Mouse (Mus musculus): ENCODE data around the gene Foxn3. TPM values are rescaled to one million over a fixed set of nuclear protein-coding genes. Genes with fewer than 3 reads are reported as not detected.

The Foxn3 gene
- polyA plus RNA-seq, 1 experiment from 2014 or later, result 18.6 TPM

GRCm38 (mm10) chr12:99399575-99399974 lies 163.8 kb downstream of the Foxn3 start:
- Histone ChIP-seq H3K27me3 (no peaks in the 10 kb centered on the region), H3K9ac (no peak overlapping the region), H3K27ac (replicated peaks) (no peak overlapping the region), H3K4me1 (replicated peaks) (peaks cover 17% of the 10 kb centered on the region), H3K9me3 (replicated peaks) (no peaks in the 10 kb centered on the region), H3K4me2 (no peak overlapping the region), H3K4me3 (replicated peaks) (no peak overlapping the region), H3K36me3 (replicated peaks) (0 out of 2 replicates have a peak, but pooled peaks cover 4% of the 10 kb centered on the region)
- 66% methylated on average over 4 of the region's 4 CpGs for WGBS (ENCODE audit: insufficient replicate concordance)
- no peak for ATAC-seq (ENCODE audit: insufficient read depth)

- Histone ChIP-seq H3K36me3 (replicated peaks) (no peaks in the 10 kb centered on the region), H3K4me1 (replicated peaks) (peaks cover 35% of the 10 kb centered on the region), H3K4me2 (no peak overlapping the region), H3K27me3 (0 out of 2 replicates have a peak, but pooled peaks cover 6% of the 10 kb centered on the region), H3K27ac (replicated peaks) (no peak overlapping the region), H3K4me3 (replicated peaks) (no peak overlapping the region), H3K9ac (no peak overlapping the region), H3K9me3 (replicated peaks) (no peaks in the 10 kb centered on the region)
- ATAC-seq (ENCODE audit: insufficient read depth), result no peak
- 76% methylated on average over 1 of the region's 1 CpGs for WGBS (ENCODE audit: insufficient replicate concordance)
These were observed 166.9 kb downstream of the Foxn3 start for GRCm38 (mm10) chr12:99396461-99396860.

GRCm38 (mm10) chr12:99395082-99395481 lies 168.3 kb downstream of the Foxn3 start:
- no peaks in the 10 kb centered on the region for H3K36me3 ChIP-seq (replicated peaks)
- H3K4me3 ChIP-seq (replicated peaks), result no peak overlapping the region
- ATAC-seq (ENCODE audit: insufficient read depth), result no peak
- H3K27ac ChIP-seq (replicated peaks), result no peak overlapping the region; the same call in 1 of the 2 replicates
- 56% methylated on average over 3 of the region's 3 CpGs for WGBS (ENCODE audit: insufficient replicate concordance)
- H3K4me2 ChIP-seq, result no peak overlapping the region
- H3K27me3 ChIP-seq, result 0 out of 2 replicates have a peak, but pooled peaks cover 6% of the 10 kb centered on the region
- H3K9me3 ChIP-seq (replicated peaks), result no peaks in the 10 kb centered on the region
- no peak overlapping the region for H3K9ac ChIP-seq
- H3K4me1 ChIP-seq (replicated peaks), result peaks cover 45% of the 10 kb centered on the region

- peak overlapping the region; percentile 38 for H3K27ac ChIP-seq (replicated peaks)
- no peak overlapping the region for H3K4me3 ChIP-seq (replicated peaks)
- 0 out of 2 replicates have a peak, but pooled peaks cover 6% of the 10 kb centered on the region for H3K27me3 ChIP-seq
- no peaks in the 10 kb centered on the region for H3K36me3 ChIP-seq (replicated peaks)
- H3K9ac ChIP-seq, result no peak overlapping the region
- peaks cover 45% of the 10 kb centered on the region for H3K4me1 ChIP-seq (replicated peaks)
- H3K4me2 ChIP-seq, result 0 out of 2 replicates have a peak overlapping the region, but pooled peaks have one; percentile 95
- 45% methylated on average over 5 of the region's 5 CpGs for WGBS (ENCODE audit: insufficient replicate concordance)
- ATAC-seq (ENCODE audit: insufficient read depth), result no peak
- no peaks in the 10 kb centered on the region for H3K9me3 ChIP-seq (replicated peaks)
These were observed 168.7 kb downstream of the Foxn3 start for GRCm38 (mm10) chr12:99394676-99395075.

DNA sequence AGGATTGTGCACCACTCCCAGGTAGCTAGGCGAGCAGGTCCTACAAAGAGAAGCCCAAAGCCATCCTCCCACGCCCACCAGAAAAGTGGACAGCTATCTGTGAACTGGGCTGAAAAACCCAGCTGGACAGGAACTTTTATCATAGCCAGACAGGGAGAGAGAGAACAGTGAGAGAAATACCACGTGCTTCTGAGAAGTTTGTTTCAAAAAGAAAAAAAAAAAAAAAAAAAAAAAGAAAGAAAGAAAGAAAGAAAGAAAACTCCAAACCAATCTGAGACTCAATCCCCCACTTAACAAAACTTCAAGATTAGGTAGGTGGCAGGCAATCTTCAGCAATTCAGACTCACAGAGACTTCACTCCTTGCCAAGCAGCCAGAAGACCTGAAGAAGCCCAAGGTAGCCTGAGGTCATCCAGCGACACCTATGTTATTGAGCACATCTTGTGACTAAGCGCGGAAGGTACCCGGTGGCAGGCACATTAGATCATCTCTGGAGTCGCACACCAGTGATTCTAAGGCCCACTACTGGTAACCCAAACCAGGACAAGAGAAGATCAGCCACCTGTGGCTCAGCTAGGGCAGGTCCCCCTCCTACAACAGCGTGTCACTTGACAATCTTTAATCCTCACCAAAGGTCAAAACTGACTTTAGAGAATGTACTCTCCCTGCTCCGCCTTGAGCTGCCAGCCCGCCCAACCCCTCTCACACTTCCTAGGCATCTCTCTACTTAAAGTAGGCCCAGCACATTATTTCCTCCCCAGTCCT lies 169.3 kb downstream of the Foxn3 start:
- Histone ChIP-seq H3K4me2 (peak overlapping the region; percentile 95), H3K27ac (replicated peaks) (peak overlapping the region; percentile 87), H3K4me1 (replicated peaks) (peaks cover 45% of the 10 kb centered on the region), H3K4me3 (replicated peaks) (peak overlapping the region; percentile 85), H3K9me3 (replicated peaks) (no peaks in the 10 kb centered on the region), H3K9ac (no peak overlapping the region), H3K36me3 (replicated peaks) (no peaks in the 10 kb centered on the region), H3K27me3 (0 out of 2 replicates have a peak, but pooled peaks cover 6% of the 10 kb centered on the region)
- ATAC-seq (ENCODE audit: insufficient read depth), result no peak
- WGBS (ENCODE audit: insufficient replicate concordance), result 51% methylated on average over 11 of the region's 11 CpGs

- WGBS (ENCODE audit: insufficient replicate concordance), result under 1% methylated on average over 69 of the region's 71 CpGs
- Histone ChIP-seq H3K36me3 (replicated peaks) (peaks cover 4% of the 10 kb centered on the region; the same call in 1 of the 2 replicates), H3K4me2 (peak overlapping the region; percentile 95), H3K9ac (peak overlapping the region; percentile 81), H3K4me3 (replicated peaks) (peak overlapping the region; percentile 85), H3K9me3 (replicated peaks) (no peaks in the 10 kb centered on the region), H3K27me3 (0 out of 2 replicates have a peak, but pooled peaks cover 6% of the 10 kb centered on the region), H3K4me1 (replicated peaks) (peaks cover 45% of the 10 kb centered on the region), H3K27ac (replicated peaks) (peak overlapping the region; percentile 87)
- ATAC-seq (ENCODE audit: insufficient read depth), result peak; percentile 63
These were observed 170.2 kb downstream of the Foxn3 start for GRCm38 (mm10) chr12:99392944-99393866.

GRCm38 (mm10) chr12:99391942-99392880 lies 171.2 kb downstream of the Foxn3 start:
- Histone ChIP-seq H3K27me3 (0 out of 2 replicates have a peak, but pooled peaks cover 6% of the 10 kb centered on the region), H3K4me2 (peak overlapping the region; percentile 95), H3K9ac (peak overlapping the region; percentile 81), H3K36me3 (replicated peaks) (peaks cover 5% of the 10 kb centered on the region; the same call in 1 of the 2 replicates), H3K27ac (replicated peaks) (peak overlapping the region; percentile 87), H3K4me1 (replicated peaks) (peaks cover 45% of the 10 kb centered on the region), H3K4me3 (replicated peaks) (peak overlapping the region; percentile 85), H3K9me3 (replicated peaks) (no peaks in the 10 kb centered on the region)
- under 1% methylated on average over 67 of the region's 87 CpGs for WGBS (ENCODE audit: insufficient replicate concordance)
- peak; percentile 86 for ATAC-seq (ENCODE audit: insufficient read depth)

GRCm38 (mm10) chr12:99390429-99390828 lies 173.0 kb downstream of the Foxn3 start:
- 57% methylated on average over 5 of the region's 5 CpGs for WGBS (ENCODE audit: insufficient replicate concordance)
- Histone ChIP-seq H3K27ac (replicated peaks) (no peak overlapping the region), H3K9me3 (replicated peaks) (no peaks in the 10 kb centered on the region), H3K27me3 (0 out of 2 replicates have a peak, but pooled peaks cover 6% of the 10 kb centered on the region), H3K36me3 (replicated peaks) (peaks cover 5% of the 10 kb centered on the region; the same call in 1 of the 2 replicates), H3K4me1 (replicated peaks) (peaks cover 53% of the 10 kb centered on the region), H3K4me2 (no peak overlapping the region), H3K4me3 (replicated peaks) (no peak overlapping the region), H3K9ac (no peak overlapping the region)
- ATAC-seq (ENCODE audit: insufficient read depth), result no peak

- Histone ChIP-seq H3K4me3 (replicated peaks) (no peak overlapping the region), H3K4me1 (replicated peaks) (peaks cover 44% of the 10 kb centered on the region), H3K36me3 (replicated peaks) (peaks cover 5% of the 10 kb centered on the region; the same call in 1 of the 2 replicates), H3K9me3 (replicated peaks) (no peaks in the 10 kb centered on the region), H3K27ac (replicated peaks) (no peak overlapping the region), H3K4me2 (no peak overlapping the region), H3K9ac (no peak overlapping the region), H3K27me3 (0 out of 2 replicates have a peak, but pooled peaks cover 6% of the 10 kb centered on the region)
- no peak for ATAC-seq (ENCODE audit: insufficient read depth)
- WGBS (ENCODE audit: insufficient replicate concordance), result 82% methylated on average over 7 of the region's 7 CpGs
These were observed 174.1 kb downstream of the Foxn3 start for GRCm38 (mm10) chr12:99389244-99389643.
